Mouse (Mus musculus) midbrain, postnatal 0 days (tissue): ENCODE results near the gene Gm8165. TPM values are rescaled to one million over a fixed set of nuclear protein-coding genes. Genes with fewer than 3 reads are reported as not detected.
"Not testable (repeated sequence)": the region's sequence is repeated elsewhere in the genome, so short reads cannot be mapped to it uniquely, and the experiment has no call there.

Source experiments
- ATAC-seq: fragments of 200-750 bp; cut with Nextera tagmentation; 2 replicates; pipeline ENCODE4 v1.8.0; 2017; ENCODE audit warnings: moderate number of reproducible peaks, mild to moderate bottlenecking, moderate TSS enrichment, moderate library complexity; ENCODE audit not compliant: low FRiP score
- DNase-seq: peaks from one replicate; pipeline ENCODE4 v3.0.0-alpha.2; 2015; ENCODE audit warnings: low spot score
- H3K27ac ChIP-seq: fragments of 300-500 bp; sonication (generic); 2 replicates; pipeline ENCODE4 v1.5.1; 2014; ENCODE audit warnings: low read depth, mild to moderate bottlenecking, low read length, mixed read lengths
- H3K27me3 ChIP-seq: fragments of 300-500 bp; sonication (generic); 2 replicates; pipeline ENCODE4 v1.6.1; 2014; ENCODE audit warnings: low read length, control low read depth, mixed read lengths; ENCODE audit not compliant: insufficient read depth
- H3K36me3 ChIP-seq: fragments of 300-500 bp; sonication (generic); 2 replicates; pipeline ENCODE4 v1.6.1; 2014; ENCODE audit warnings: low read length, control low read depth, mixed read lengths; ENCODE audit not compliant: insufficient read depth
- H3K4me1 ChIP-seq: fragments of 300-500 bp; sonication (generic); 2 replicates; pipeline ENCODE4 v1.6.1; 2014; ENCODE audit warnings: mild to moderate bottlenecking, control low read depth, antibody characterized with exemption, low read length, mixed read lengths; ENCODE audit not compliant: insufficient read depth
- H3K4me2 ChIP-seq: fragments of 300-500 bp; sonication (generic); 2 replicates; pipeline ENCODE4 v1.6.1; 2014; ENCODE audit warnings: low read depth, mild to moderate bottlenecking, low read length, mixed read lengths; ENCODE audit not compliant: poor library complexity, severe bottlenecking
- H3K4me3 ChIP-seq: fragments of 300-500 bp; sonication (generic); 2 replicates; pipeline ENCODE4 v1.5.1; 2014; ENCODE audit warnings: low read depth, mild to moderate bottlenecking, low read length, moderate library complexity
- H3K9ac ChIP-seq: fragments of 300-500 bp; sonication (generic); replicated peaks from 2 replicates; pipeline ENCODE4 v1.6.1; 2014; ENCODE audit warnings: mild to moderate bottlenecking, low read length, moderate library complexity, mixed read lengths; ENCODE audit not compliant: poor library complexity, severe bottlenecking
- H3K9me3 ChIP-seq: fragments of 300-500 bp; sonication (generic); 2 replicates; pipeline ENCODE4 v1.6.1; 2016; ENCODE audit warnings: low read length, control low read depth
- WGBS: fragments of 180-500 bp; shearing (Covaris S2); extraction: QIAGEN DNeasy Blood & Tissue Kit; methylation state at CpG from one replicate; pipeline ENCODE4 v1.1.7; 2014; 5-methylcytosine and 5-hydroxymethylcytosine counted together
- polyA plus RNA-seq: library from polyadenylated mRNA; unstranded; fragments of >200 nt; fragmentation: Nextera tagmentation; extraction: Ambion mirVana; gene quantifications from 2 replicates; pipeline ENCODE4 v1.2.1, GENCODE M21; 2015
- total RNA-seq: library from RNA; depleted of rRNA; stranded (reverse); fragments of >200 nt; gene quantifications from 2 replicates; pipeline ENCODE4 v1.2.3, GENCODE M21; 2014; rRNA removed

Gm8165 gene
- total RNA-seq (not detected in 2 replicates), polyA plus RNA-seq (not detected in 2 replicates)

DNA sequence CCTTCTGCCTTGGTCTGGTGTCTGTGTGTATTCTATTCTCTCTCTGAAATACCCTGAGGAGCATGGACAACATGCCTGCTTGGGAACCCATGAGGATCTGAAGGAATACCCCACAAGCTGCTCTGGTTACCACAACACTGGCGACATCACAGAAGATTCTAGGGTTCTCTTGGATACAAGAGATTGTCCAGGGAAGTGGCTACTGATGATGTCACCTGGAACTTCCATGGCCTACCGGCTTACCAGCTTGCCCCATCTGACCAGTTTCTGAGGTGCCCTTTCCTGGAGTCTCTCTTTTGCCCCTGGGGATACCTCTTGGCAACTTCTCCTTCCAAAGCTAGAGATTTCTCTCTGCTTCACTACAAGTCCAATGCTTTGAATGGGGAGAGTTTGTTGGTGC is at the start of gene Gm8165:
Gene Gm8165 (minus strand): TSS at position 101 of the 400 bp plus-strand sequence.
- not testable (repeated sequence) for H3K27me3 ChIP-seq, H3K4me1 ChIP-seq, DNase-seq, H3K9me3 ChIP-seq, H3K36me3 ChIP-seq, H3K4me2 ChIP-seq, H3K27ac ChIP-seq, ATAC-seq, H3K4me3 ChIP-seq, H3K9ac ChIP-seq
- no CpG with 5 or more reads among the region's 2 CpGs for WGBS

DNA sequence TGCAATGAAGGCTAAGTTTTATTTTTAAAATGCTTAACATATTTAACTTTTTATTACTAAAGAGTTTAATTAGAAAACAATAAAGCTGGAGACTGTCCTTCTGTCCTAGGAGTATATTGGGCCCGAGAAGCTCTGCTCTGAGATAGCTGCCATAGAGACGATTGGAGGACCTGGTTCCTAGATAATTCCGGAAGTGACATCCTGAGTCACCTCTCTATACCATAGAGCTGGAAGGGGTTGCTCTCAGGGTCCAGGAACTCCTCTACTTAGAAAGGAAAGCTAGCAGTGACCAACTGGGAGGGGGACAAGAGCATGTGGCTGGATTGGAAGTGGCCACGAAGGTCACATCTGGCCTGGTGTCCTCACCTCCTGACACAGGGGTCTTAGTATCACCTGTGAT is 20.6 kb upstream of the Gm8165 start, which contains the start of gene Gm7324:
Gene Gm7324 (plus strand): TSS at position 208 of the 400 bp plus-strand sequence.
- not testable (repeated sequence) for H3K27ac ChIP-seq, H3K9me3 ChIP-seq, H3K4me3 ChIP-seq, H3K9ac ChIP-seq, H3K4me2 ChIP-seq, H3K27me3 ChIP-seq, ATAC-seq, H3K4me1 ChIP-seq, H3K36me3 ChIP-seq, DNase-seq
- WGBS: 87% methylated on average over 4 of the region's 4 CpGs

Other genes starting within 250 kb of the Gm8165 start
- gene Gm5799, start 133.6 kb downstream of the Gm8165 start, total RNA-seq: not detected in 2 replicates
- not detected in 2 replicates for gene Gm5799, start 133.6 kb downstream of the Gm8165 start, polyA plus RNA-seq
- gene Gm17654, start 98.1 kb downstream of the Gm8165 start, total RNA-seq: not detected in 2 replicates
- 0.11 TPM in 1 of 2 replicates, not detected in the other for gene Gm17654, start 98.1 kb downstream of the Gm8165 start, polyA plus RNA-seq
- not detected in 2 replicates for gene Gm10375, start 69.2 kb downstream of the Gm8165 start, total RNA-seq
- not detected in 2 replicates for gene Gm10375, start 69.2 kb downstream of the Gm8165 start, polyA plus RNA-seq
- 0.33 and 0.52 TPM in 2 replicates for gene Gm7324, start 20.6 kb upstream of the Gm8165 start, total RNA-seq
- gene Gm7324, start 20.6 kb upstream of the Gm8165 start, polyA plus RNA-seq: 0.88 and 1.2 TPM in 2 replicates
- not detected in 2 replicates for gene Gm16506, start 50.3 kb upstream of the Gm8165 start, total RNA-seq
- not detected in 2 replicates for gene Gm16506, start 50.3 kb upstream of the Gm8165 start, polyA plus RNA-seq
- not detected in 2 replicates for gene Gm6526, start 70.7 kb upstream of the Gm8165 start, total RNA-seq
- not detected in 2 replicates for gene Gm6526, start 70.7 kb upstream of the Gm8165 start, polyA plus RNA-seq
- gene Gm8180, start 107.5 kb upstream of the Gm8165 start, total RNA-seq: not detected in 2 replicates
- not detected in 2 replicates for gene Gm8180, start 107.5 kb upstream of the Gm8165 start, polyA plus RNA-seq
- gene Ear1, start 198.3 kb upstream of the Gm8165 start, total RNA-seq: not detected in 2 replicates
- gene Ear1, start 198.3 kb upstream of the Gm8165 start, polyA plus RNA-seq: not detected in 2 replicates
- not detected in 2 replicates for gene Ear10, start 246.4 kb upstream of the Gm8165 start, total RNA-seq
- gene Ear10, start 246.4 kb upstream of the Gm8165 start, polyA plus RNA-seq: not detected in 2 replicates
- gene Gm8113, start 248.2 kb upstream of the Gm8165 start, total RNA-seq: 1.9 and 2.4 TPM in 2 replicates
- 2.4 and 2.5 TPM in 2 replicates for gene Gm8113, start 248.2 kb upstream of the Gm8165 start, polyA plus RNA-seq